Mouse (Mus musculus): ENCODE measurements around the gene Lrrc27. TPM values are rescaled to one million over a fixed set of nuclear protein-coding genes. Genes with fewer than 3 reads are reported as not detected.

Gene Lrrc27
- total and polyA plus RNA-seq, 3 experiments = 0.21 TPM; not detected in 2

DNA sequence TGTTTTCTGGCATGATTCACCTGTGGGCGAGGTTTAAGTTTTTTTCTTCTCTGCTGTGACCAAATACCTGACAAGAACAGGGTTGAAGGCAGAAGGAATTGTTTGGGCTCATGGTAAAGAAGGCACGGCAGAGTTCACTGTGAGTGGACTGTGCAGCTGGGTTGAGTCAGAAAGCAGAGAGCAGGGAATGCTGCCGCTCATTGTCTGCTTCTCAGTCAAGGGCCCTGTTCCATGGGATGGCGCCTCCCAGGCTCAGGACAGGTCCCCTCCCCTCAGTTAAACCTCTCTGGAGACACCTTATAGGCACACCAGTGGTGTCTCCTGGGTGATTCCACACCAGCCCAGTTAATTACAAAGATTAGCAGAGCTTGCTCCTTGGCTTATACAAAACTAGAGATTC is 9.6 kb downstream of the Lrrc27 start:
- no peak overlapping the region for H3K4me2 ChIP-seq (ENCODE audit: insufficient read depth, low read depth, poor library complexity, severe bottlenecking)
- H3K9me3 ChIP-seq (replicated peaks; ENCODE audit: low read length) = no peaks in the 10 kb centered on the region
- no peak for DNase-seq (ENCODE audit: extremely low read depth)
- H3K36me3 ChIP-seq (replicated peaks in 1 of 2; ENCODE audit: control insufficient read depth in 1 of 2, insufficient read depth in 1 of 2, low read length in 1 of 2) = no peaks in the 10 kb centered on the region
- dilution Hi-C loops (cut with MboI; ENCODE audit: extremely low pct_ligation_motif_present, extremely low pct_unique_long_range_greater_than_20kb, low sequenced_read_pairs) = no loop called here
- TF ChIP-seq USF2 (conservative IDR thresholded peaks at IDR 0.05; ENCODE audit: low read depth, low read length) = no peak
- TF ChIP-seq MXI1 (IDR thresholded peaks at IDR 0.05; ENCODE audit: low read depth, low read length) = no peak
- H3K4me1 ChIP-seq (ENCODE audit: control insufficient read depth in 1 of 2, insufficient read depth in 2 of 2) = no peaks in the 10 kb centered on the region
- H3K27me3 ChIP-seq (replicated peaks) = peaks cover 90% of the 10 kb centered on the region
- no peaks in the 10 kb centered on the region for H3K79me2 ChIP-seq (replicated peaks; ENCODE audit: control insufficient read depth, extremely low read depth, insufficient read depth, poor library complexity, severe bottlenecking)
- in situ Hi-C loops (cut with MboI; ENCODE audit: low pct_ligation_motif_present, low pct_unique_long_range_greater_than_20kb, low sequenced_read_pairs) = no loop called here
- no peak overlapping the region for H3K4me3 ChIP-seq (replicated peaks in 1 of 3; ENCODE audit: low read depth in 2 of 3, low read length in 2 of 3, poor library complexity in 1 of 3)
- no peak overlapping the region for H3K27ac ChIP-seq (ENCODE audit: insufficient read depth, low read depth)
- no peak overlapping the region for H3K9ac ChIP-seq (ENCODE audit: insufficient read depth, low read depth)

- H3K4me2 ChIP-seq (ENCODE audit: insufficient read depth, low read depth, poor library complexity, severe bottlenecking) = no peak overlapping the region
- TF ChIP-seq JUN (IDR thresholded peaks at IDR 0.05; ENCODE audit: insufficient read depth, low read depth, low read length) (no peak), E2F4 (IDR thresholded peaks at IDR 0.05; ENCODE audit: insufficient replicate concordance, low read depth, low read length) (no peak), SIN3A (IDR thresholded peaks at IDR 0.05; ENCODE audit: low read length) (no peak), CTCF (conservative IDR thresholded peaks at IDR 0.05 in 1 of 2, IDR thresholded peaks at IDR 0.05 in 1 of 2; ENCODE audit: low read depth in 2 of 2, low read length in 2 of 2) (no peak), JUND (conservative IDR thresholded peaks at IDR 0.05; ENCODE audit: low read depth, low read length) (no peak), NRF1 (IDR thresholded peaks at IDR 0.05; ENCODE audit: low read depth, low read length) (no peak), PAX5 (IDR thresholded peaks at IDR 0.05; ENCODE audit: low read length) (no peak), MEF2A (IDR thresholded peaks at IDR 0.05; ENCODE audit: borderline replicate concordance, low read depth, low read length) (no peak), ZNF384 (IDR thresholded peaks at IDR 0.05; ENCODE audit: low read depth, low read length) (no peak), RAD21 (IDR thresholded peaks at IDR 0.05; ENCODE audit: low read depth, low read length) (no peak), NELFE (IDR thresholded peaks at IDR 0.05; ENCODE audit: low read depth, low read length) (no peak), CHD1 (IDR thresholded peaks at IDR 0.05; ENCODE audit: low read depth, low read length) (no peak)
- dilution Hi-C loops (cut with MboI; ENCODE audit: extremely low pct_ligation_motif_present, extremely low pct_unique_long_range_greater_than_20kb, low sequenced_read_pairs) = no loop called here
- no peaks in the 10 kb centered on the region for H3K36me3 ChIP-seq (replicated peaks in 1 of 2; ENCODE audit: control insufficient read depth in 1 of 2, insufficient read depth in 1 of 2, low read length in 1 of 2)
- H3K9me3 ChIP-seq (replicated peaks; ENCODE audit: low read length) = no peaks in the 10 kb centered on the region
- H3K9ac ChIP-seq (ENCODE audit: insufficient read depth, low read depth) = no peak overlapping the region
- no peaks in the 10 kb centered on the region for H3K79me2 ChIP-seq (replicated peaks; ENCODE audit: control insufficient read depth, extremely low read depth, insufficient read depth, poor library complexity, severe bottlenecking)
- H3K27ac ChIP-seq (ENCODE audit: insufficient read depth, low read depth) = no peak overlapping the region
- H3K4me1 ChIP-seq (ENCODE audit: control insufficient read depth in 1 of 2, insufficient read depth in 2 of 2) = no peaks in the 10 kb centered on the region
- no peak for DNase-seq (ENCODE audit: extremely low read depth)
- in situ Hi-C loops (cut with MboI; ENCODE audit: low pct_ligation_motif_present, low pct_unique_long_range_greater_than_20kb, low sequenced_read_pairs) = no loop called here
- peaks cover 93% of the 10 kb centered on the region for H3K27me3 ChIP-seq (replicated peaks)
- H3K4me3 ChIP-seq (replicated peaks in 1 of 3; ENCODE audit: low read depth in 2 of 3, low read length in 2 of 3, poor library complexity in 1 of 3) = no peak overlapping the region
Observed at GRCm38 (mm10) chr7:139224070-139224469, 11.3 kb downstream of the Lrrc27 start.

- in situ Hi-C loops (cut with MboI; ENCODE audit: low pct_ligation_motif_present, low pct_unique_long_range_greater_than_20kb, low sequenced_read_pairs) = loop anchor here (5.0 kb wide), 1 partner anchor 253 kb away; no protein-coding TSS in a partner anchor
- H3K27ac ChIP-seq (ENCODE audit: insufficient read depth, low read depth) = no peak overlapping the region
- dilution Hi-C loops (cut with MboI; ENCODE audit: extremely low pct_ligation_motif_present, extremely low pct_unique_long_range_greater_than_20kb, low sequenced_read_pairs) = no loop called here
Observed at GRCm38 (mm10) chr7:139224725-139225124, 11.9 kb downstream of the Lrrc27 start.

More at GRCm38 (mm10) chr7:139224725-139225124, 11.9 kb downstream of the Lrrc27 start:
- H3K36me3 ChIP-seq (replicated peaks in 1 of 2; ENCODE audit: control insufficient read depth in 1 of 2, insufficient read depth in 1 of 2, low read length in 1 of 2) = no peaks in the 10 kb centered on the region
- DNase-seq (ENCODE audit: extremely low read depth) = no peak
- no peak overlapping the region for H3K4me3 ChIP-seq (replicated peaks in 1 of 3; ENCODE audit: low read depth in 2 of 3, low read length in 2 of 3, poor library complexity in 1 of 3)
- H3K4me2 ChIP-seq (ENCODE audit: insufficient read depth, low read depth, poor library complexity, severe bottlenecking) = no peak overlapping the region
- TF ChIP-seq ZNF384 (IDR thresholded peaks at IDR 0.05; ENCODE audit: low read depth, low read length) = no peak
- TF ChIP-seq MAZ (IDR thresholded peaks at IDR 0.05; ENCODE audit: low read depth, low read length) = no peak
- TF ChIP-seq ZKSCAN1 (IDR thresholded peaks at IDR 0.05; ENCODE audit: borderline replicate concordance, low read depth, low read length) = no peak
- no peak for TF ChIP-seq POLR2AphosphoS2 (IDR thresholded peaks at IDR 0.05; ENCODE audit: low read depth, low read length)
- TF ChIP-seq ZMIZ1 (IDR thresholded peaks at IDR 0.05; ENCODE audit: low read depth, low read length) = no peak
- TF ChIP-seq TBP (conservative IDR thresholded peaks at IDR 0.05; ENCODE audit: low read depth, low read length) = no peak
- no peak for TF ChIP-seq TCF12 (IDR thresholded peaks at IDR 0.05; ENCODE audit: low read depth, low read length)
- TF ChIP-seq RCOR1 (conservative IDR thresholded peaks at IDR 0.05; ENCODE audit: low read depth, low read length) = no peak
- TF ChIP-seq NRF1 (IDR thresholded peaks at IDR 0.05; ENCODE audit: low read depth, low read length) = no peak
- no peak for TF ChIP-seq ZC3H11A (IDR thresholded peaks at IDR 0.05; ENCODE audit: low read depth, low read length)
- no peak for TF ChIP-seq MEF2A (IDR thresholded peaks at IDR 0.05; ENCODE audit: borderline replicate concordance, low read depth, low read length)
- no peaks in the 10 kb centered on the region for H3K79me2 ChIP-seq (replicated peaks; ENCODE audit: control insufficient read depth, extremely low read depth, insufficient read depth, poor library complexity, severe bottlenecking)
- no peak overlapping the region for H3K9ac ChIP-seq (ENCODE audit: insufficient read depth, low read depth)
- H3K9me3 ChIP-seq (replicated peaks; ENCODE audit: low read length) = no peaks in the 10 kb centered on the region
- peaks cover 93% of the 10 kb centered on the region for H3K27me3 ChIP-seq (replicated peaks)
- no peaks in the 10 kb centered on the region for H3K4me1 ChIP-seq (ENCODE audit: control insufficient read depth in 1 of 2, insufficient read depth in 2 of 2)

Data from CH12.LX (cell line).